Mouse (Mus musculus) T-helper 2 cell (primary cell): ENCODE measurements around the gene Phactr3.
"Not testable (repeated sequence)": the region's sequence is repeated elsewhere in the genome, so short reads cannot be mapped to it uniquely, and the experiment has no call there.

ENCODE experiments used
- in situ Hi-C: fragments of 300-600 bp; cut with MboI, MseI; formaldehyde crosslinking; loops from one replicate; pipeline ENCODE4 v1.15.1; 2025; ENCODE audit warnings: high pct_unique_total_duplicates

The Phactr3 gene

DNA sequence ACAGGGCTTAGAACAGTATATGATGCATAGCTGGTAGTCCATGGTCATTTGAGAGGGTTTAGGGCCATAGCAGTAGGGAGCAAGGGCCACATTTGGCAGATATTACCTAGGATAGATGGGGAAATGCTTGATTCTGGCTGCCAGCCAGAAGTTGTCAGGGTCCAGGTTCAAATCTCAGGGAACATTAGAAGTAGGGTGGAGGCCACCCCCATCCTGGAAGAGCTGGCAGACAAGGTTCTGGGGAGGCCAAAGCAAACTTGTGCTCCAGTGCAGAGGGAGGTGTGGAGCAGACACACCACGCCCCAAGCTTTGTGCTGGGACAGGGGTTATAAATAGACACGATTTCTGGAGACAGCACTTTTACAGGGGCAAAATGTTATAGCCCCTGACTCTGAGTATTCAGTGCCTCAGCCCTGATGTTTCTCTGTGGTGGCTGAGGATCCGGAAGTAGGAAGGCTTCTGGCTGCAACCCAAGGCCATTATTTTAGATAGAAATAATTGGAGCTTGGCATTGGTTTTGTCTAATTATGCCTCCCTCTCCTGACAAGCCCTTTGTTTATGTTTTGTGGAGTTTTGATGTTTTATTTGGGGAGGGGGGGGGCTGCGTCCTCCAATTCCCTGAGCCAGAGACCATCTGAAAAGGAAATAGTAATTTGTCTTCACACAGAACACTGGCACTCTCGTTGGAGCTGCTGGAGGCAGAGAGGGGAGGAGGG lies 208.1 kb downstream of the Phactr3 start:
- in situ Hi-C loops = no loop called here

DNA sequence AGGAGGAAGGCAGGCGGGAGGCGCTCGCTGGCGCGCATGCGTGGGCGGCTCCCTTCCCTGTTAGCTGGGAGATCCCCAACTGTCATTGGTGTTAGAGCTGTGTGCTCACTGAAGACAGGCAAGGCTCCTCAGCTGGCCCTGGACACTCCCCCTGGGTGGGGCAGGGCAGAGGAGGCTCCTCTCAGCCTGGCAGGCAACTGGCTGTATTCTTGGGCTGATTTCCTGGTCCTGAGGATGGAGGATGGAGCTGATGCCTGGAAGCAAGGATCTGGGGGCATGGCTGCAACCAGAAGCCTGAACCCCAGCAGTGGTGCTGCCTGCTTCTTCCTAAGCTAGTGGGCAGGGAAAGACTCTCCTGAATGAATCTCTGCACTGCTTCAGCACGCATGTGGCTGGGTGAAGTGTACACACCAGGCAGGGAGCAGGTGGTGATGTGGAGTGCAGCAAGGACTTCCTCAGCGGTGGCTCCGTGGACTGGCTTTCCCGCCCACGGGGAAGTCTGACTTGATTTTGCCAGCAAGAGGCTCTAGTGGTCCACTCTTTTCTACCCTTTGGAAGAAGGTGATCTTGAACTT lies 208.8 kb downstream of the Phactr3 start:
- in situ Hi-C loops = no loop called here

DNA sequence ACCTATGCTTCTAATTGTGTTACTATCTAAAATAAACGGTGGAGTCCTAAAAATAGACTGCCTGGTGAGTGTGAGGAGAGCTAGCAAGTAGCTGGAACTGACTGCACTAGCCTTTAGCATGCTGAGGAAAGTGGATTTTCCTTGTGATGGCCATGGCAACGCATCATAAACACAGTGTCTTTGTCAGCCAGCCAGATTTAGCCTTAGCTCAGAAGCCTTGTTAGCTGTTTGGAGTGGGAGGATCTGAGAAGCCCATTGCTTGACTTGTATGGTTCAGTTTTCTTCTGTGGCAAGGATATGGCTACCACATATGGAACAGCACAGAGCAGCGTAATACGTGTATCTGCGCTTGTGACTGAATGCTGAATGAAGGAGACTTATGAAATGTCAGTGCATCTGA lies 210.8 kb downstream of the Phactr3 start:
- in situ Hi-C loops = no loop called here

DNA sequence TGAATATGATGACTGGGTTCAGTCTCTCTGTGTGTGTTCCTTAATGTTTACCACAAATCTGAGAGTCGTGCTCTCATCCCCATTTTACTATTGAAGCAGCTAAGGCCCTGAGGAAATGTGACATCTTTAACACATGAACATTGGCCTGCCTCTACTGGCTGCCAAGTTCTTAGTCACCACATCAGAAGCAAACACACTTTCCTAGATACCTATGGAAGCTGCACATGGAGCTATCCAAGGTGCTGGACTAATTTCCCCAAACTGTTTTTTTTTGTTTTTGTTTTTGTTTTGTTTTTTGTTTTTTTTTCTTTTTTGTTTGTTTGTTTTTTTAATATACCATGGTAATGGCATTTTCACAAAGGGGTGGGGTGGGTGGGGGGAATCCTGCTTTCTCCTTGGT lies 211.2 kb downstream of the Phactr3 start:
- in situ Hi-C loops = no loop called here

DNA sequence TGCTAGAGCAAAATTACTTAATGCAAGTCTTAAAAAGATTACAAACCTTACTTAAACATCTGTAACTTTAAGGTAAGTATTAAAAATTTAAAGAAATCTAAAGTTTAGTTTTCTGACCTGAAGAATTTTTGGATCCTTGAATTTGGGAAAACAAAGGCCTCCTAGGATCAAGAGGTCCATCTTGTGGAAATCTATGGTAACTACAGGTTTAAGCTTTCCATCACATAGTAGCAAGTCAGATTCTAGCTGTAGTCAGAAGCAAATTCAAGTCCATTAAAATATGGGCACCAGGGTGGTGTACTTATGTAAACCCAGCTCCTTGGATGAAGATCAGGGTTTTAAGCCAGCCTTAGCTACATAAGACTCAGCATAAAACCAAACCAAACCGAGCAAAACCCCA lies 219.1 kb downstream of the Phactr3 start:
- in situ Hi-C loops = no loop called here

DNA sequence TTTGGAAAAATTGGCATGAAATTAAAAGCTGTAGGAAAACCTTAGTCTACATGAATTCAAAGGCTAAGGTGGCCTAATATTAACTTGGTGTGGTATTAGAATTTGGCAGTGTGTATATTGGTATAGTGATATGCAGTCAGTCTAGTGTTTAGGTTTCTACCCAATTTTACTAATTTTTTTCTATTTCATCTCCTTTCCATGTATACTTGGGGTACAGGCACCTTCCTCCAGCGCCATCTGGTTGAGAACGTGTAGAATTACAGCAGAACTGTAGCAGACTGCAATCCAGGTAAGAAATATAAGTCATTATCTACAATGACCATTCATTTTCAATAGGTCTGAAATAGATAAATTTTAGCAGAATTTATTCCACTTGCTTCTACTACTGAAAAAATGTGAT lies 220.3 kb downstream of the Phactr3 start:
- in situ Hi-C loops = no loop called here

DNA sequence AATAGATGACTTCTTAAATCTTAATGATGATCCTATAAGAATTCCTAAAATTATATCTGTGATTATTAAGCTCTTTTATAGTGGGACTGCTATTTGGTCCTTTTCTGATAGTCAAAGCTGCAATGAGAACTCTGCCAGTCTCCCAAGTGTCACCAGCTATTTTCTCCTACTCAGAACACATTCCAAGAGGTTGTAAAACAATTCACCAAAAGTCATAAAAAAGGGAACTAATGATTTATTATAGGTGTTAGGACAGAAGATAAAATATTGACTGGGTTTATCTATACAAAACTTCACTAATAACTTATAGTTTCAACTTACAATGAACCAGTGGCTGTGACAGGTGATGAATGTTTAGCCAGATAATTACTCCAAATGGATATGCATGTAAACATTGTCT lies 223.3 kb downstream of the Phactr3 start:
- in situ Hi-C loops = not testable (repeated sequence)

DNA sequence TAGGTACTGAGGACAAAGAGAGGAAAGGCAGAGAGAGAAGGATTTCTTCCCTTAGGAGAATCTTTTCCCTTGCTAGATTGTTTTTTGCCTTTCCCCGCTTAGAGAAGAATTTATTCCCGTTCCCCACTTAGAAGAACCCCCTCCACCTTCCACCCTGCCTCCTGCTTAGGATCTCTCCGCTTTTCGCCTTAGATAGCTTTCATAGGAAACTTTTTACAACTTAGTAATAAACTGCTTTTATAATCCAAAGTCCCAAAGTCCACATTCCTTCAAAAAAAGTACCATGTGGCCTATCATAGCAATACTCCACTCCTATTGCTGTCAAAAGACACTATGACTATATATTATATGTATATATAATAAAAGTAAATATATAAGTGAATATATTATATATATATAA lies 223.8 kb downstream of the Phactr3 start:
- in situ Hi-C loops = no loop called here
